Mouse (Mus musculus): ENCODE results near the gene Gnpat.
"Not testable (repeated sequence)": the region's sequence is repeated elsewhere in the genome, so short reads cannot be mapped to it uniquely, and the experiment has no call there.

Gene Gnpat

GRCm38 (mm10) chr8:124842929-124843328, 19.9 kb upstream of the Gnpat start:
- DNase-seq (ENCODE audit: low spot score in 2 of 2): not testable (repeated sequence)

- no peak for DNase-seq (ENCODE audit: low spot score in 2 of 2)
Observed at GRCm38 (mm10) chr8:124845131-124845530, 17.7 kb upstream of the Gnpat start.

DNA sequence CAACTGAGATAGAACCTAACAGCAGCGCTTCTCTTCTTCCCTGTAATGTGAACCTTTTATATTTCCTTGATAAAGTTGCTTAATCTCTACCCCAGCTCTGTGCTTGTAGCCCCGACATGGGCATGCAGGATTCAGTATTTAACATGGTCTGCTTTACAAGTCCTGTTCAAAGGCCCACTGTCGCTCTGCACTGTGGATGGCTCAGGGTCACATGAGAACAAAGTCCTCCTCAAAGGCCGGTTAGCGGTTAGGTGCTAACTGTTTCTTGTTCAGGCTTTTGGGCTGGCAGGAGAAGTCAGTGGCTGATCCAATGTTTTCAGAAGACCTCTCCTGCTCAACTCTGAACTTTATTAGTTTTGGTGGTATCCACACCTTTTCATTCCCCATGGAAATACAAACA, 17.3 kb upstream of the Gnpat start:
- DNase-seq (ENCODE audit: low spot score in 2 of 2): no peak

DNA sequence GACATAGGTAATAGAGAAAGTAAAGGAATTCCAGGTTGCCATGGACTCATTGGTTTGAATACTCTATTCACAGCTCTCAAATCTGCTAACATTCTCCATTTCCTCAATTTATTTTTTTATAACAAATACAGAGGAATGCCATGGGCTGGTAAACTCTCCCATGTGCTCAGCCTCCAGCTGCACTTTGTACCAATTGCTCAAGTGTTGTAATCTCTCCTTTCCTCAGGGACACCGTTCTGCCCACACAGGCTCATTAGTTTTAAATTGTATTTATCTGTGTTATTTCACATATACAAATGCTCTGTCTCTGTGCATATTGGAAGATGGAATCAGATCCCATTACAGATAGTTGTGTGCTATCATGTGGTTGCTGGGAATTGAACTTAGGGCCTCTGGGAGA, 9.3 kb upstream of the Gnpat start:
- DNase-seq (ENCODE audit: low spot score in 2 of 2): no peak

DNA sequence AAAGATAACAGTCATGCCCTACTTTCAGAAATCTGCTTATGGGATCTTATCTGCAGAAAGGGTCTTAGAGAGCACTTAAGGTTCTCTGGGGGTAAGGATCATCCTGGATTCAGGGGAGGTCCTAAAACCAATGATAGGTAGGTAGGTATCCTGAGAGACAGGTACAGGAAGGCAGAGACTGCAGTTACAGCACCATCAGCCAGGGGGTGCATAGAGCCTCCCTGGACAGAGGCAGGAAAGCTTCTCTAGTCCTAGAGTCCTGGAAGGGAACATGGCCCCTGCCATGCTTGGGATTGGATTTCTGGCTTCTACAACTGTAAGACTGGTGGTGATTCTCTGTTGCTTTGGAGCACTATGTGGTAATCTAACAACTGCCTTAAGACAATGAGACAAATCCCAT, 3.4 kb upstream of the Gnpat start:
- peak in 1 of 2 experiments; percentile 64 for DNase-seq (ENCODE audit: low spot score in 2 of 2)

DNA sequence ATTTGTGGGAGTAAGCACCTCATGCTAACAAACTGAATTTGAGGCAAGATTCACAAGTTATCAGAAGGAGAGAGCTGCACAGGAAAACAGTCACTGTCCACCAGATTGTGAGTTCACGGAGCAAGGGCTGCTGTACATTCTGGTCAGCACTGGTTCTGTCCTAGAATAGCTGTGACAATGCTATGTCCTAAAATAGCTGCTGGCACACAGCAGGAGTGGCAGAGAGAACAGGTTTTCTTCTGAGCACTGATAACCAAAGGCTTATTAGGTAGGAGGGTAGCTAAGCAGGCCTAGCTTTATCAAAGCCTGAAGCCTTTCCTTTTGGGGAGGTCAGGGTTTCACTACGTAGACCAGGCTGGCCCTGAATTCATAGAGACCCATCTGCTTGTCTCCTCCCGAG, 2.6 kb upstream of the Gnpat start:
- no peak for DNase-seq (ENCODE audit: low spot score in 2 of 2)

DNA sequence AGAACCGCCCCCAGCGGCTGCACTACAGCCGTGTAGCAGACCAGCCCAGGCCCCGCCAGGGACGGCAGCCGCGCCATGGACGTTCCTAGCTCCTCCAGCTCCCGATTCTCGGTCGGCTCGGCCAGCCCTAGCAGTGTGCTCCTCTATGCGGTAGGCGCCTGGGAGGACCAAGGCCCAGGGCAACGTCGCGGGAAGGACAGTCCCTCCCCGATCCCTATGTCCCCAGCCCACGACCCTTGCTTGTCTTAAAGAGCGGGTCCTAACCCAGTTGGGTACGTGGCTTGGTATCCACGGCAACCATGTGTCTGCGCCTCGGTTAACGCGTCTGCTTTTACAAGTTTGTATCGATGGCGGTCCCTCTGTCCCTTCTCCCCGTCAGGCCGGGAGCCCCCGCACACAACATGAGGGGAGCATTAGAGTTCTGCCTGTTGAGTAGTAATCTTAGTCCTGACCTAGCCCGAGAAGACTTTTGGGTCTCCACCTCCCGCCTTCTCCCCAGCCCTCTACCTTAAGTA, 387 bp downstream of the Gnpat start:
- DNase-seq (ENCODE audit: low spot score in 2 of 2): no peak

DNA sequence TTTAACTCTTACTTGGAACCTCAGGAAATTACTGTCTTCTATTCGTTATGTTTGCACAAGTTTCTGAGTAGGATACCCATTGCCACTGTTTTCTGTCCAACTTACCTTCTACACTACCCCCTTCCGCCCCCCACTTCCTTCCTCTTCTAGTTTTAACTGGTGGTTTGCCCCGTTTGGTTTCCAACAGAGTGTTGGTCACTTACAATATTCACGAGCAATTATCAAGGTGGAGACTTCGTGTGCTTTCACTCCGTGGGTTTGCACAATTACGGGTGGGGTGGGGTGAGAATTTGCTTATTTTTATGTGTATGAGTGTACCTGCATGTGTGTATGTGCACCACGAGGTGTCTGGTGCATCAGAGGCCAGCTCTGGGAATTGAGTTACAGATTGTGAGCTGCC, 896 bp downstream of the Gnpat start:
- DNase-seq (ENCODE audit: low spot score in 2 of 2): peak; percentile 22 to 27

- DNase-seq (ENCODE audit: low spot score in 2 of 2): no peak
Observed at GRCm38 (mm10) chr8:124866669-124867068, 3.8 kb downstream of the Gnpat start.

GRCm38 (mm10) chr8:124867126-124867525, 4.3 kb downstream of the Gnpat start:
- no peak for DNase-seq (ENCODE audit: low spot score in 2 of 2)

GRCm38 (mm10) chr8:124869708-124870107, 6.9 kb downstream of the Gnpat start:
- no peak for DNase-seq (ENCODE audit: low spot score in 2 of 2)

DNA sequence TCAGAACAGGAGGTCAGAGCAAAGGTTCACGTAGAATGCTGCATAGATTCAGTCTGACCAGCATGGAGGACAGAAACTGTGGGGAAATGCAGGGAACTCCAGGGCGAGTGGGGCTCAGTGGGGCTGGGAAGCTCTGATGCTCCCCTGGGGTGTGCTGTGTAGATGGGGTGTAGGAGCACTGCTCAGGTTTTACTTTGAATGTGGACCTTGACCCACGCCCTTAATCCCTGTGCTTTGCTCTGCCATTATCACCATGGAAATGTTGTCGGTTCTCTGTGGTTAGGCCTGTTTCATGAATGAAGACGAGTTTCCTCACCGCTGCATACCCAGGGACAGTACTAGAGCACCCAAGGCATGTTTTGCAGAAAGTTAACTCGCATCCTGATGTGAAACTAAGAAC, 8.6 kb downstream of the Gnpat start:
- DNase-seq (ENCODE audit: low spot score in 2 of 2): no peak

DNA sequence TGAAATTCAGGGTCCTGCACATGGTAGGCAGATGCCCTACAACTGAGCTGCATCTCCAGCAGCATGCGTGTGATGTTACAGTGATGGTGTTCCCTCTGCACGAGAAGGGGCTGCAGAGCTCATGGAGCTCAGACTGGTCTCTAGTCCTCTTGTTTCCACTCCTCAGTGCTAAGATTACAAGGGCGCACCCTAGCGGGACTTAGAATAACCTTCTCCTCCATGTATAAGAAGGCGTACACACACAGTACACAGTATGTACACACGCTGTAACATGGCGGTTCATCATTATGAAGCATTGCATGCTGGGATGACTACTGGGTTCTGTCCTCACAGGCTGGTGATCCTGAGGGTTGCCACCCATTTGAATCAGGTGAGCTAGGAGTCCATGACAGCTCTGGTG, 9.2 kb downstream of the Gnpat start:
- no peak for DNase-seq (ENCODE audit: low spot score in 2 of 2)

- DNase-seq (ENCODE audit: low spot score in 2 of 2): no peak
Observed at GRCm38 (mm10) chr8:124872690-124873089, 9.9 kb downstream of the Gnpat start.

DNA sequence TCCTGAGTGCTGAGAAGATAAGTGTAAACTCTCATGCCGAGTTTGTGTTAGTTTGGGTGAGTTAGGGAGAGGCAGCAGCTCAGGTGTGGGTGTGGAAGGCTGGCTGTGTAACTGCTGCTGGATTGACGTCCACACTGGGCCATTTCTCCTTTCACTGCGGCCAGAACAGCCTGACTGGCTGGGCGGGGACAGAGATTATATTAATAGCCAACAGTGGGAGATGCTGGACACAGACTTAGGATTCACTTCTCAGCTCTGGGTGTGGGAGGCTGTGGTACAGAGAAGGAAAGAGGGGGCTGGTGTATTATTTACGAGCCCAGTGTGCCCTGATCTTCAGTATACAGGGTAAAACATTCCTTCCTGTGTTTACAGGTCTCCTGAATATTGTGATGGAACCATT, 15.3 kb downstream of the Gnpat start:
- DNase-seq (ENCODE audit: low spot score in 2 of 2): no peak

GRCm38 (mm10) chr8:124878946-124879526, 16.2 kb downstream of the Gnpat start:
- no peak for DNase-seq (ENCODE audit: low spot score in 2 of 2)

DNA sequence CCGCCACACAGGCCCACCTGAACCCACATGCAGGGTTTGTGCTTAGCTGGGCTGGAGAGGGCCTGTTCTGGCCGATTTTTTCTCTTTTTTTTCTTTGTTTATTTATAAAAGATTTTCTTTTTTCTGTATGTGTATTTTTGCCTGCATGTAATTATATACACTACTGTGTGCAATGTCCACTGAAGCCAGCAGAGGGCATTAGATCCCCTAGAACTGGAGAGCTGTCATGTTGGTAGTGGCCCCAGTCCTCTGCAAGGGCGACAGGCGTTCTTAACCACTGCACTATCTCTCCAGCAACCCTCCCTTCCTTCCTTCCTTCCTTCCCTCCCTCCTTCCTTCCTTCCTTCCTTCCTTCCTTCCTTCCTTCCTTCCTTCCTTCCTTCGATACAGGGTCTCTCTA, 25.6 kb downstream of the Gnpat start:
- no peak for DNase-seq (ENCODE audit: low spot score in 2 of 2)

DNA sequence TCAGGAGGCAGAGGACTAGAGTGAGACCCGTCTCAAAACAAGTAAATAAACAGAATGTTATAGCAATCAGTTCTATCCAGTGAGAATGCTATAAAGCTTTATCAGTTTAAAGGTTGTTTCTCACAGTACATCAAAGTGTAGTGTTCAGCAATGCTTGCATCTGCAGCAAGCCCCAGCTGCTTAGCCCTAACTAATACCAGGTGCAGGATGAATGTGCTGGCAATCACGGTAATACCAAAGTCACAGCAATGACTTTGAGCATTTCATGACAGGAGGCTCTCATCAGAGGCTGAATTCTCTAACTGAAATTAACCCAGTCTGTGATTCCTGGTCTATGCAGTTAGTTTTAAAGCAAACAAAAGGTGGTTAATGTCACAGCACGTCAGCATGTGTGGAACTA, 29.8 kb downstream of the Gnpat start:
- DNase-seq (ENCODE audit: low spot score in 2 of 2): no peak

GRCm38 (mm10) chr8:124896010-124896631, 33.3 kb downstream of the Gnpat start:
- DNase-seq (ENCODE audit: low spot score in 2 of 2): peak in 1 of 2 experiments; percentile 25

DNA sequence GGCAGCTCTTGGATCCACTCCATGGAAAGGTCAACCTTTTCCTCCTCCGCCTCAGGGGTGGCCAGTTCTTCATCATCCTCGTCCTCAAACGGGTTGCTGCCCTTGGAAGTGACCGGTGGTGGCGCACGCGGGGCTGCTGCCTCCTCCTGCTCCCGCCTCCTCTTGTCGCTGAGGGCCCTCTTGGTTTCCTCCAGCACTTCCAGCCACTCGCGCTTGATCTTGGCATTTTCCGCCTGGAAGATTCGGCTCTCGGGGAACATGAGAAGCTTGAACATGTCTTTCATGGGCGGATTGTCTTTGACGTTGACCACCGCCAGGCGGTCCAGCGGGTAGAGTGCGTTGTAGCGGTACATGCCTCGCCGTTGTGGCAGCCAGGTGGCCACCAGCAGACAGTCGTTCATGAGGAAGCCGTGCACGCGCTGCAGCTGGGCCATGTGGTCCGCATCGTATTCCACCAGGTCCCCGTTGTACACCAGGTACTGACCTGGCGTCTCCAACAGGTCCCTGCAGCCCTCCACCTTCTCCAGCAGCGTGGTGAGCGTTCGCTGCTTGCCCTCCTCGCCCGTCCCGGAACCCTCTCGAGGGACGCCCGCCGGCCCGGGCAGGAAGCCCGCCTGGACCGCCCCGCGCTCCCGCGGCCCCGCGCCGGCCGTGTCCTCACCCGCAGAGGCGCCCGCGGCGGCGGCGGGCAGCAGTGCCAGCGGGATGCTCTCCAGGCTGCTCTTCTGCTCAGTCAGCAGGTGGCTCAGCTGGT, 34.0 kb downstream of the Gnpat start:
- DNase-seq (ENCODE audit: low spot score in 2 of 2): peak; percentile 68 to 82

DNA sequence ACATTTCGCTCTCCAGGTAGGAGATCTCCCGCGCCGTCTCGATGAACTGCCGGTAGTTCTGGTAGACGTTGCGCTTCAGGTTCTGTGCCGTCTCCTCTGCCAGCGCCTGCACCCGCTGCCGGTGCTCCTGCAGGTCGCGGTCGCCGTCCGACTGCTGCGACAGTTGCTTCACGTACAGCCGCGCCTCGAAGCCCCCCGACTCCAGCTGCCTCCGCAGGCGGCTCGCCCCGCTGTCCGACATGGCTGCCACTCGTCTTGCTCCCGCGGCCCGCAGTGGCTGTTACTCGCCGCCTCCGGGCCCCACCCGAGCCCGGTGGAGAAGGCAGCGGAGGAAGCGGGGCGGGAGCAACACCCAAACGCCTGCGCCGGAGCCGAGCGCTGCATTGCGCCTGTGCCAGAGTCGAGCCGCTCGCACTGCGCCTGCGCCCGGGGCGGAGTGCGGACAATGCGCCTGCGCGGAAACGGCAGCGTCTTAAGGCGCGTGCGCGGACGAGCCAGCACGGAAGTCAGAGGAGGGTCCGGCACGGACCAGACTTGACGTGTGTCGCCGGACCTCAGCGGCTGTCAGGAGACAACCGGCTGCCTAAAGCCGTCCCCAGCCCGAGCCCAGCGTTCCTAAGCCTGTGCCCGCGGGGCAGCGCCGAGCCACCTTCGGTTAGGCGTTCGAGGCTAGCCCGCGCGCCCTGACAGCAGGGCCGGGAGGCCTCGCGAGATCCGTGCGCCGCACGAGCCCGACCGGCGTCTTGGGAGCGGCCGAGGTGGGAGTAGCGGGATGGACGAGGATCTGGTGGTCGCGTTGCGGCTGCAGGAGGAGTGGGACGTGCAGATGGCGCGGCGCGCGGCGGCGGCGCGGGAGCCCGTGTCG, 34.8 kb downstream of the Gnpat start, which contains the start of the genes Exoc8 and Sprtn:
Exoc8 (minus strand) TSS at position 320 of the 865 bp plus-strand sequence.
Sprtn (plus strand) TSS at position 501 of the 865 bp plus-strand sequence.
- DNase-seq (ENCODE audit: low spot score in 2 of 2): peak; percentile 98

Data from spleen, postnatal 10 days (tissue).